Mouse (Mus musculus): ENCODE measurements at regions not wholly inside any gene's neighbourhood (a gene's known extent, or its start where the extent isn't known, plus 50 kb on each side); places are given as distances from the start of the nearest gene placed in this dataset.

DNA sequence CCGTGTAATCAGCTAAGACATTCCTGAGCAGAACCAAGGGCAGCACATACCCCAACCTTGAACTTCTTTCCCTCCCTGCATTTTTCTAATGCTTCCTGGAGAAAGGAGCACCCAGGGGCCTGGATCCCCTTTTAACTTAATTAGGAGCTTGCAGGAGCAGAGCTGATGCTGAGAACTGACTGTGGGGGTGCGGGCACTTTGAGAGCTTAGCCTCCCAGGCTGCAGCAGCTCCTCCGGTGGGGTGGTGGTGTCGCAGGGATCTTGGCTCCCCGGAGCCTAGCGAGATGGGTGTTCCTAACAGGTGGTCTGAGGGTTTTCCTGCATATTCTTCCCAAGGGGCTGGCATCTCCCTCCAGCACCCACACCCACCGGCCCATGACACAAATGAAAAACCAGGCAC lies 289.4 kb downstream of the Mycn start:
- no peak for ATAC-seq (replicated peaks; ENCODE audit: low FRiP score, poor library complexity, severe bottlenecking)

DNA sequence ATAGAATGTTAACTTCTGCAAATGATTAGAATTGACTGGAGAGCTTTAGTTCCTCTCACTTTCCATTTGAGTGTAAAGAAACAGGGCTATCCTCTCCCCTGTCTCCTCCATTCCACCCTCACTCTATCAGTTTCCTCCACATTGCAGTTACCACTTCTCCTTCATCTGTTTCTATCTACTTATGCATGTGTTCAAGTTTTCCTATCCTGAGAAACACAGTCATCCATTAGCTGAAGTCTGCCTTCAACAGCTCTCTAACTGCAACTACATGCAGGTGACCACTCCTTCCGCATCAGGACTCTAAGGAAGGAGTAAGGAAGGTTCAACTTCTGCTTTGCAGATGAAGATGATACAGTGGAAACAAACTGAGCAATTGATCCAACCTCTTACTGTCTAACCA lies 291.4 kb downstream of the Mycn start:
- ATAC-seq (replicated peaks; ENCODE audit: low FRiP score, poor library complexity, severe bottlenecking) = no peak

DNA sequence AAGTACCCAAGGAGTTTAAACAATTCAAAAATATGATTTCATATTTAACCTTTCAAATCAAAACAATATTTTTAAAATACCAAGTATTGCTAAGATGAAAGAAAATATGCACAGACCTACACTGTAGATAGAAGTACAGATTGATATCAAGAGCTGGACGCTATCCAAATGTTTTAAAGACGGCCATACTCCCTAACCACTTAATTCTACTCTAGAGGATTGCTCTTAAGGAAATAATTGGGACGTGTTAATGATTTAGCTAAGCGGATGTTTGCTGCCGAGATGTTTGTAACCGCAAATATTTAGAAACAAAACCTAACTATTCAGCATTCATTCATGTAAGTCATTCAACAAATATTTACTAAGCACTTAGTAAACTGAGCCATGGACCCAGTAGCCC lies 294.2 kb downstream of the Mycn start:
- no peak for ATAC-seq (replicated peaks; ENCODE audit: low FRiP score, poor library complexity, severe bottlenecking)

DNA sequence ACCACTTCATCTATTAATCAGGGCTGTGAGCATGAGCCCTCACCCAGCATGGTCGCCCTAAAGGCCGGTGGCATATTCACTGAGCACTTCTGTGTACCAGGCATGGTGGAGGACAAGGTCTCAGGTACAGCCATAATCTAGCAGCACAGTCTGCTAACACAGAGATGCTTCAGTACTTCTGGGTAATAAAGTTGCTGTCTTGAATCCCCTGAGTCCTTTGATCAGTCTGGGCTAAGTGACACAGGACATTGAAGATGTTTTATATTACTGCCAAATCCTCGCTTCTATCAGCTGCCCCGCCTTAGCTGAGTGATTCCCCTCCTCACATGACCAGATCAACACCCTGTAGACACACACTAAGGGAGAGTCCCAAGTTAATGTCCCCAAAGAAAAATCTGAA lies 296.5 kb downstream of the Mycn start:
- ATAC-seq (replicated peaks; ENCODE audit: low FRiP score, poor library complexity, severe bottlenecking) = no peak

DNA sequence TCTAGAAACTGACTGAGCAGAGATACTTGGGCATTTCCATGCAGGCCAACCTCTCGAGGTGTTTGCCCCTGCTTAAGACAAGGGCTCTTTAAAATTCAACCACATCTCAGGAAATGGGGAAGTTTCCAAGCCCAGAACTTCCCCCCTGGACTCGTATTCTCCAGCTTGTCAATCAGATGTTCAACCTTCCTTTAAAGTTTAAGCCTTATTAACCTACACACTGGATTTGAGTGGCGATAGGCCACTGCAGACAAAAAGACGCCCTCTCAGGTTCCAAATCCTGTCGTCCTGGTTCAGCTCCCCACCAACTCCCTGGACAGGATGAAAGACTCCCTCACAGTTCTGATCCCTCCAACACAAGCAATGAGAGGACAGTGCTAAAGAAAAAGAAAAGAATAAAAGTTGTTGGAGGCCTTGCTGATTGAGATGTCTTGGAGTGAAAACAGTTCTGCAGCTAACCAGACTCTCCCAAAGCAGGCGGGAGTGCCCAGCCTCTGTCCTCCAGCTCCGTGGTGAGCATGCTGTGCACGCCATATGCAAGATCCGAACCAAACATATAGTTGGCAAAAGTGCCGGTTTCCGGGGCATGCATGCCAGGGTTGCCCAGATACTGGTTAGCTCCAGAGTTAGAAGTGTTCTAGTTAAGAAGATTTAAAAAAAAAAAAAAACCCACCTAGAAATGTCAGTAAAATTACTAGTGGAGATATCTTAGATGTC lies 298.3 kb downstream of the Mycn start:
- no peak for ATAC-seq (replicated peaks; ENCODE audit: low FRiP score, poor library complexity, severe bottlenecking)

DNA sequence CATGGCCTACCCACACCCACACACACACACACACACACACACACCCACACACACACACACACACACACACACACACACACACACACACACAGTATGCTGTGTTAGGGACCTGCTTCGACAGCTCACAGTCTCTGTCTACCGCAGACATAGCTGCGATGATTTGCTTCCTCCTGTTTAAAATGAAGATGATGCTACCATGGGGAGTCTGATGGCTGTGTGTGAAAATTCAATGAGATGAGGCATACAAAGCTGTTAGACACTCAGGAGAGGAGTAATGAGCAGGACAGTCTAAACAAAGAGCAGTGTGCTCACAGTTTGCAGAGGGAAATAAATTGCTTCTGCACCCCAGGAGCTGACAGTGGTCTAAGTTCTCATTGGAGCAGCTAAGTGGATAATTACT lies 306.4 kb downstream of the Mycn start:
- no peak for ATAC-seq (replicated peaks; ENCODE audit: low FRiP score, poor library complexity, severe bottlenecking)

DNA sequence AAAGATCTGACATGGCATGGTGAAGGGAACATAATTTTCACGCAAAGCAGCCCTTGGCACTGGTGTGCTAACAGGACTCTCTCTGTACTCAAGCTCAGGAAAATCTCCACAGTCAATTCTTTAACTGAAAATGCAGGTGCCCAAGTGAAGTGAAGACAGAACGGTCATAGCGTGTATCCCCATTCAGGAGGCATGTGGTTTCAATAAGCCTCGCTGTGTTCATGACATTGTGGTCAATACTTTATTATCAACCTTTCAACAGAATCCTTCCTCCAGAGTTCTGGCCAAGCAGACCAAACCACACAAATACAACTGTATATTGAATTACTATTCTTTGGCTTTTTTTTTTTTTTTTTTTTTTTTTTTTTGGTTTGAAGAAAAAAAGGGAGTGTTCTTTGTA lies 314.1 kb downstream of the Mycn start:
- ATAC-seq (replicated peaks; ENCODE audit: low FRiP score, poor library complexity, severe bottlenecking) = no peak

DNA sequence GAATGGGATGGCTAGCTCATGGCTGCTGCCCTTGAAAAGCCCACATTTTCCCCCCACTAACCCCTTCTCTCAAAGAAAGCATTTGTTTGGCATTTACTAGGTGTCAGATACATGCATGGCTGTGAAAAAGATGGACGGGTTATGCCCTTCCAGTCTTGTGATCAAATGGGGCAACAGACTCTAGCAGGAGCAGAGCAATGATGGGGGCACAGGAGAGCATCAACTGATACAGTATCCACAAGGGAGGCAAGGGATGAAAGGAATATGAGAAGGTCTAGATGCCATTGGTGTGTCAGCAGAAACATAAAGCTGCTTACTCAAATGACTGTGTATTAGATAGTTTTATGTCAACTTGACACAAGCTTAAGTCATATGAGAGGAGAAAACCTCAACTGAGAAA lies 315.9 kb downstream of the Mycn start:
- no peak for ATAC-seq (replicated peaks; ENCODE audit: low FRiP score, poor library complexity, severe bottlenecking)

DNA sequence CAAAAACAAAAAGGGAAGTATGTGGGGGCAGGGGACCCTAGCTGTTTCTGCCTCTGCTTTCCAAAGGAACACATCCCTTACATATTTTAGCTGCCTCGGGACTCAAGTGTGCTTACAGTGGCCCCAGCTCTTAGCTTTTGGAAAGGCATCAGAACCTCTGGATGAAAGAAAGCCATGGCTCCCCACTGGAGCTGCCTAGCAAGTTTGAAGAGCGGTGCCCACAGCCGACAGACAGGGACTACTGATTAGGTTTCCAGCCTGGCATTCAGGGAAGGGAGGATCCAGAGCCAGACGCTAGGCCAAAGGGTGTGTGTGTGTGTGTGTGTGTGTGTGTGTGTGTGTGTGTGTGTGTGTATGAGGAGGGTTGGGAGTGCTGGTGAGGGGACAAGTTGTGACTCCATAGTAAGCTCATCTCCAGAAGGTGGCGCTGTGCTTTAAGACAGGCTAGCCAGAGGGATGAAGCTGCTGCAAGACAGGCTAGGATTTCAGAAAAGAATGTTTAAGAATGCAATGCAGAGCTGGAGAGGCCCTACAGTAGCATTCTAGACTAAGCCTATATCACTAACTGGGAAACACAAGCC lies 318.9 kb downstream of the Mycn start:
- ATAC-seq (replicated peaks; ENCODE audit: low FRiP score, poor library complexity, severe bottlenecking) = no peak

DNA sequence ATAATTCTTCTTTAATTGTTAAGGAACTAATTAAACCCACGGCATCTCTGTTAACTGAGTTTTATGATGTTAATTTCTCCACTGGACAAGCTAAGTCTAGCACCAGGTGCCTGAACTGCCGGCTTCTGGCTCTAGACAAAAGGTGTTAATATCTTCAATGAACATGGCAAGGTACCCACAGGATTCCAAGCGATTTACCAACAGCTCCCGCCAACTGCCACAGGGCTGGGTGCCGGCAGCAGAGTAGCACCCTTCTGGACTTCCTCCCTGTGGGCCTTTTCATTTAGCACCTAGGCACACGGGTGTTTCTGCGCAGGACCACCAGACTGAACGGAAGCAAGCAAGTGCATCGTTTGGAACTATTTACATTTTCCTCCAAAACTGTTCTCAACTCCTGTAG lies 320.2 kb downstream of the Mycn start:
- no peak for ATAC-seq (replicated peaks; ENCODE audit: low FRiP score, poor library complexity, severe bottlenecking)

DNA sequence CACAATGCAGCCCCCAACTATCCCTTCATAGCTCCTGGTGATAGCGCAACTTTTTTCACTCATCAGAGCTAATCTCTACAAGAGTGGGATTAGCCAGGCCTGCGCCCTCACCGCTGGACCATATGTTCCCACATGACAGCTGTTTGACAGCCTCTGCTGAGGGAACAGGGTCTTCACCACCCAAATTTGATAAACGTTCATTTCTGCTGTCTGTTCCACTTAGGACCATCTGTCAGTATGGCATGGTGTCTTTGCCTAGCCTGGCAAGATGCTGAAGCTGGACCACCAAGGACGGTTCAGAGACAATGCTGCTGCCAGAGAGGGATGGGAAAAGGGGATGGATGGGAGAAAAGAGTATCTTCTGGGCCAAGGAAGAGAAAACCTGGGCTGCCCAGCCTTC lies 321.4 kb downstream of the Mycn start:
- no peak for ATAC-seq (replicated peaks; ENCODE audit: low FRiP score, poor library complexity, severe bottlenecking)

DNA sequence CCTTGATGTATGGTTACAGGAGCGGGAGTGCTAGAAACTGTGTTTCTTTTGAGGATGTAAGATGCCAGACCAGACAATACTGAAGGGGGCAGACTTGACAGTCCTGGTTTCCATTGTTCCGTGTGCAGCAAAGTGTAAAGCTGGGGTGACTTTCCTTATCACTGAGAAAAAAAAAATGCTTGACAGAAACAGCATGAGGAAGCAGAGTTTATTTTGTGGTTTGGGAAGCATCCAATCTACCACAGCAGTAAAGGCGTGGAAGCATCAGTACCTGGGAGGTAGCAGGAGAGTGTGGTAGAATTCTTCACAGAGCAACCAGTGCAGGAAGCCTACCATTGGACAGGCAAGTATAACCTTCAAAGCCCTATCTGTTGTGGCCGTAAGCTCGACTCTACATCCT lies 322.3 kb downstream of the Mycn start:
- no peak for ATAC-seq (replicated peaks; ENCODE audit: low FRiP score, poor library complexity, severe bottlenecking)

DNA sequence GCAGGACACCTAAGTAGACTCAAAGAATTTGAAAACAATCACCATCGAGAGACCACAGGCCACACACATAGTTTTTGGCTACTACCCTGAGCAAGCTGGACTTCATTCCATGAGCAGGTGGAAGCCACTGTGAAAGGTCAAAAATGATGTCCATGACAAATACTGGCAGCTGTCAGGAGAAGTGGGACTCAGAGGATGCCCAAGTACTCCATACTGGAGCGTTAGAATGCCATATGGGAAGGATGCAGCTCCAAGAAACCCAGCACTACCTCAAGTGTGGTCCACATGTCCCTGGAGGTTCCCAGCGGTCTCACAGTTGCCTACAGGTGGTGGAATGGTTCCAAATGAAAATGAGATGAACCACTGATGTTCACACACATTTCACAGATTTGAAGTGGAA lies 329.2 kb downstream of the Mycn start:
- no peak for ATAC-seq (replicated peaks; ENCODE audit: low FRiP score, poor library complexity, severe bottlenecking)

DNA sequence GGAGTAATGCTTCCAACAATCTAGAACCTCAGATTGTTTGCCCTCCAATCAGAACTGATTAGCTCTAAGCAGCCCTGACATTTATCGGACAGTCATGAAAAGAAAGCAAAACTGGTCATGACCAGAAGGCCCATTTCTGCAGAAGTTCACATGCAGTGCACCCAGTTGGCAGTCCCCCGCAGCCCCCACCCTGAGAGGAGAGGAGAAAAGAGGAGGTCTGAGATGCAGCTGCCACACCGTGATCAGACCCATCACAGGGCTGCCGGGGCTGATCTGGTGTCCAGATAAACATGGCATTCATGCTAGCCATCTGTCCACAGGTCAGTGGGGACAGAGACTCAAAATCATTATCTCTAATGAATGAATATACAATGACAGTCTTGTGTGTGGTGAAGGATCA lies 330.9 kb downstream of the Mycn start:
- ATAC-seq (replicated peaks; ENCODE audit: low FRiP score, poor library complexity, severe bottlenecking) = no peak

DNA sequence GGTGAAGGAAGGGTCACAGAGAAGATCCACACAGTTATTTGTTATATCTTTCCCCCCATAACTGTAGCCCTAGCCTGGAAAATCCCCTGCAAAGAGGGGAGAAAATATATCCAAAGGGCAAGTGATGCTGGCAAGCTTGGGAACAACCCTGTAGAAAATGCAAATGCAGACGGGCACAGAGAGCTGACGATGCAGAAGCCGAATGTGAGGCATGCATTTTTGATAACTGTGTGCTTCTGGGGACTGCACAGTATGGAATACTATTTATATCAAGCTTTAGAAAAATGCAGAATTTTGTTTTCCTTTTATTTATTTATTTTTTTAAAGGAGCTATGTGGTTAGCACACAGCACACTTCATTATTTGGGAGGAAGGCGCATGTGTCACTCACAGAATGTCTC lies 333.7 kb downstream of the Mycn start:
- no peak for ATAC-seq (replicated peaks; ENCODE audit: low FRiP score, poor library complexity, severe bottlenecking)

DNA sequence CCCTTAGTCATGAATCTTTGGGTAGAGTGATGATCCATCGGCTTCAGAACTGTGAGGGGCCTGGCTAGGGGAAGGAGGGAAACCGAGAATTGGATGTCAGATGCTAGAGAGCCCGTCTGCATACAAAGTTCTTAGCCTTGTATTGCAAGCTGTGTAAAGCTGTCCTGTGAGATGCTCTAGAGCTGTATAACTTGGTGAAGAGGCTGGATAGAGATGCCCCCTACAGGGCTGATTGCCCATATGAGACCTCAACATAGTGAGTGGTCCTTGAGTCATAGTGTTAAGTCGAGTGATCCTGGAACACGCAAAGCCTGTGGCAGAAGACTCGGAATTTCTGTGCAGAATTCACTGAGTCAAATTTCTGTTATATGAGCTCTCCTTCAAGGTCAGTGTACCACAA lies 334.8 kb downstream of the Mycn start:
- ATAC-seq (replicated peaks; ENCODE audit: low FRiP score, poor library complexity, severe bottlenecking) = no peak

DNA sequence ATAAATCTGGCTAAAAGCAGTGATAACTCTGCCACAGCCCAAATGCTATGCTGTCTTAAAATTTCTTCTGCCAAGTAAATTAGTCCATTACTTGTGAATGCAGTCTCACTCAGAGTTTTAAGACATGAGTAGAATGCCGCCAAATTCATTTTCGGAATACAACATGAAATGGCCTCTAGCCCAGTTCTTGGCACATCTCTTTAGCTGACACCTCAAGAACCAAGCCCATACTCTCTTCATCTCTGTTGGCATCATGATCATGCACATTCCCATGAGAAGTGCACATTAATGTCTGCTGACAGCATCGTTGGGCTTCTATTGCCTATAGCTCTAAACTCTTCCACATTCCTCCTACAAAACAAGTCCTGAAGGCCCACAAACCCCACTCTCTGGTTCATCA lies 336.2 kb downstream of the Mycn start:
- ATAC-seq (replicated peaks; ENCODE audit: low FRiP score, poor library complexity, severe bottlenecking) = no peak

DNA sequence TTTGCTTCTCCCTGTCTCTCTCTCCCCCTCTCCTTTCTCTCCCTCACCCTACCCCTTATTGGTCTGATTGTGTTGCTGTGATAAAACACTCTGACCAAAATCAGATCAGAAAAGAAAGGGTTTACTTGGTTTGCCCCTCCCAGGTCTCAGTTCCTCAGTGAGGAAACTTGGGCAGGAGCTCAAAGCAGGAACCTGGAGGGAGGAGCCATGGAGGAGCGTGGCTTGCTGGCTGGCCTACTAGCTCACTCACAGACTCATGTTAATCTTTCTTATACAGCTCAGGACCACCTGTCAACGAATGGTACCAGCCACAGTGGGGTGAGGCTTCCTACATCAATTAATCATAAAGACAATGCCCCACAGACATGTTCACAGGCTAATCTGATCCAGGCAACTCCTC lies 339.4 kb downstream of the Fam49a start:
- ATAC-seq (replicated peaks; ENCODE audit: low FRiP score, poor library complexity, severe bottlenecking) = no peak

DNA sequence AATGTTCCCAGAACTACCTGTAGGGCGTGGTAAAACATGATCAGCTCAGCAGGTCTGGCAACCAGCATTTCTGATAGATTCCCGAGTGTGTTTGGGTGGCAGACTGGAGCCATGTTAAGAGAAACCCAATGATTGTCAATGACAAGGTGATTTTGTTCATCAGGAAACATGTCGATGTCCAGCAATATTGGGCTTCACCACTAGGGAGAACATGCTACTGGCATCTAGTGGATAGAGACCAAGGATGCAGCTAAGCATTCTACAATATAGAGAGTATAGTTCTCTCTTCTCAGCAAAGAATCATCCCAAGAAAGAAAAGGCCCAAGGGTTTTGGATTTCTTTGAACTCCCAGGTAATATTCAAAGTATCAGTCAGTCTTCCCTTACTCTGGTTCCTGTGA lies 333.5 kb downstream of the Fam49a start:
- ATAC-seq (replicated peaks; ENCODE audit: low FRiP score, poor library complexity, severe bottlenecking) = no peak

DNA sequence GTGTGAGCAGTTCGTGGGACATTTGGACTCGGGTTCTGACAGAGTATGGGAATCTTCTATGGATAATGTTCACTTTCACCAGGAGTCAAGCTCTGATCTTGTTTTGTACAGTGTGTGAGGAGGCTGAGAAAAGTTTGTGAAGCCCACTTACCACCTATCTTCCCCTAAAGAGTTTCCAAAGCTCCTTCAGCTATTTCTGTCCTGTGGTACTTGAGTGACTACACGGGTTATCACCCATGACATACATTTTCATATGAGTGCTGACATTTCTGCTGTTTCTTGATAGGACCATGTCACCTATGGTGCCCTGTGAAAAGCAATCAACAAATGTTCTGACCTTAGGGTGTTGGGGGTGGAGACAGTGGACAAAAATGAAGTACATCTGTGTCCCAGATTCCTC lies 332.6 kb downstream of the Fam49a start:
- no peak for ATAC-seq (replicated peaks; ENCODE audit: low FRiP score, poor library complexity, severe bottlenecking)

DNA sequence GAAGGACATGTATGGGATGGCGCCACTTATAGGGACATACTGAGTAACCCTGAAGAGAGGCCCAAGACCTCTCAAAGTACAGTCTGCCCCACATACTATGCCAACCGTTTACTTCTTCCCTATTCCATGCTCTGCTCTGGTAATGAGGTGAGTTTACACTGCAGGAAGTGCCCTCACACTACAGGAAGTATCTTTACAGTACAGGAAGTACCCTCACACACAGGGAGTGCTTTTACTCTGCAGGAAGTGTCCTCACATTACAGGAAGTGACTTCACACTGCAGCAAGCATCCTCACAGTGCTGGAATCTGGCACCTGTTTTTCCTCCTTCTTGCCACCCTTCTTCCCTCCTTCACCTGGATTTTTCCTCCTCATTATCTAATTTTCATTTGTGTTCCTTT lies 331.4 kb downstream of the Fam49a start:
- no peak for ATAC-seq (replicated peaks; ENCODE audit: low FRiP score, poor library complexity, severe bottlenecking)

DNA sequence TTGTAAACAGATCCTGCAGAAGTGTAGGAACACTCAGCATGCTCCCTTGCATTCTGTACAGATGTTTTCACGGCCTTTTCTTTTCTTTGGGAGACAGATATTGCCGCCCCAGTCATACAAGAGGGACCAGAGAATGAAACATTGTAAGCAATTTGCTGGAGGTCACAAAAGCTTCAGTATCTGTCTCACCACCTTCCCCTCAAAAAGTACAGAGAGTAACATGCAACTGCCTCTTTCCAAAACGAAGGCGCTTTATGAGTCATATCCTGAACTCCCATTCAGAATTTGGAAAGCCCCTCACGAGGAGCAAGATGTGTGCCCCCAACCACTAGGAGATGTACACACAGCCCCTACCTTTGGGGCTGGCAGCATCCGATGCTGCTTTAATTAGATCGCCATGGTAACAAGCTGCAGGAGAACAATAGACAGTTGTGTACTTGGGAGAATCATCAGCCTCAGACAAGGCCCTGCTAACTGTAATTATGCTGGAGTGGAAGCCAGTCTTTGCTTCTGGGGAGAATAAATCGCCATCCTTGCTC lies 328.9 kb downstream of the Fam49a start:
- ATAC-seq (replicated peaks; ENCODE audit: low FRiP score, poor library complexity, severe bottlenecking) = no peak
